Mouse (Mus musculus): ENCODE data around the gene Rapgef4.

GRCm38 (mm10) chr2:72199451-72199850 is 218.4 kb downstream of the Rapgef4 start:
- TF ChIP-seq CTCF (IDR thresholded peaks at IDR 0.05; ENCODE audit: control insufficient read depth, insufficient read depth, insufficient read length) = no peak
- no peak for TF ChIP-seq MYOD1 (IDR thresholded peaks at IDR 0.05; ENCODE audit: control insufficient read depth, insufficient read length, low read depth)
- no peak for TF ChIP-seq USF1 (IDR thresholded peaks at IDR 0.05; ENCODE audit: low read depth)
- no peak for TF ChIP-seq MAX (IDR thresholded peaks at IDR 0.05)
- no peak for TF ChIP-seq MYOG (IDR thresholded peaks at IDR 0.05; ENCODE audit: control insufficient read depth, extremely low read depth, insufficient read length)
- TF ChIP-seq CEBPB (IDR thresholded peaks at IDR 0.05; ENCODE audit: low read depth) = no peak
- no peak for TF ChIP-seq FOSL1 (IDR thresholded peaks at IDR 0.05; ENCODE audit: insufficient read depth, low read length, poor library complexity, severe bottlenecking)
